16 mouse cellular contexts compared by ENCODE assay signal in the genomic region with DNA sequence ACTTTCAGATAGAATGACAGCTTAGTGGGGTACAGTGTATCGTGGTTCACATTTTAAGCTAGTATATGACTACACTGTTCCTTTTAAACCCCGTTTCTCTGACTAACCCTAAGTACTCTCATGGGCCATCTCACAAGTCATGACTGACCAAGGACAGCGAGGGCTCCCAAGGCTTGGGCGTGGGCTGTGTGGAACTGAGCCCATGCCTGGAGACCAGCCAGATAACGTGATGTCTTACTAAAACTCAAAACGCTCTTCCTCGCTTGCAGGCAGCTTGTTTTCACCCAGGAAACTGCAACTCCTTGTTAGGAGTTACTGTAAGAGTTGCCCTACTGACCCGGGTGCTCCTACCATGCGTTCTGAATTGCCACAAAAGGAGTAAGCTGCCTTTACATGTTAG. TPM values are rescaled to one million over a fixed set of nuclear protein-coding genes. Genes with fewer than 3 reads are reported as not detected.
DNase-seq lines count a peak whose midpoint lies in the region; ATAC-seq lines count a peak whose summit lies in the region.
"Had no signal": no experiment of that assay in that cellular context is flagged by ENCODE, and none has a peak within 500 bp of the region (broad histone marks: within the 10 kb centered on the region; RNA-seq: fewer than 3 reads in every experiment).

No protein-coding gene starts in this region.

- peak; percentile 26 to 28 for DNase-seq in heart, adult 18-20 months
- no peak for DNase-seq in heart, adult 8-10 months (ENCODE audit: low spot score)
- peak; percentile 57 for DNase-seq in ovary, postnatal 36 days (ENCODE audit: low spot score)
- no peak for DNase-seq in ovary, postnatal 10 days (ENCODE audit: low spot score)
- DNase-seq in gastrocnemius, postnatal 25 days = peak; percentile 46
- DNase-seq in layer of hippocampus, postnatal 25 days (ENCODE audit: extremely low spot score in 1 of 2, low spot score in 1 of 2) = no peak
- no peak for DNase-seq in midbrain, embryonic 14.5 days
- no peak for DNase-seq in lung, postnatal 25 days (ENCODE audit: low spot score)
- DNase-seq: kidney, postnatal 10 days; right cerebral cortex, adult 18-20 months; thymus, adult 18-20 months had no signal

- no peak overlapping the region for H3K4me2 ChIP-seq in midbrain, embryonic 14.5 days (ENCODE audit: low read length)
- H3K4me2 ChIP-seq: embryonic facial prominence, embryonic 13.5 days; liver, embryonic 15.5 days; neural tube, embryonic 13.5 days had no signal

- no peak overlapping the region for H3K9ac ChIP-seq in midbrain, embryonic 14.5 days (replicated peaks; ENCODE audit: low read length)
- H3K9ac ChIP-seq: embryonic facial prominence, embryonic 13.5 days; liver, embryonic 15.5 days; neural tube, embryonic 13.5 days had no signal

- no peaks in the 10 kb centered on the region for H3K27me3 ChIP-seq in midbrain, embryonic 14.5 days (ENCODE audit: control insufficient read depth, insufficient read depth, low read length)
- H3K27me3 ChIP-seq: embryonic facial prominence, embryonic 13.5 days; liver, embryonic 15.5 days; neural tube, embryonic 13.5 days; Patski had no signal

- H3K4me1 ChIP-seq in midbrain, embryonic 14.5 days (ENCODE audit: control insufficient read depth, insufficient read depth, low read length) = no peaks in the 10 kb centered on the region
- H3K4me1 ChIP-seq: embryonic facial prominence, embryonic 13.5 days; forebrain, embryonic 10.5 days; neural tube, embryonic 13.5 days had no signal

- no peak for ATAC-seq in midbrain, embryonic 14.5 days (ENCODE audit: low FRiP score, low TSS enrichment)
- ATAC-seq: Patski had no signal

- H3K9me3 ChIP-seq in midbrain, embryonic 14.5 days (ENCODE audit: control insufficient read depth, low read length) = no peaks in the 10 kb centered on the region
- H3K9me3 ChIP-seq: embryonic facial prominence, embryonic 13.5 days; forebrain, embryonic 10.5 days; liver, embryonic 15.5 days; neural tube, embryonic 13.5 days had no signal

- WGBS in midbrain, embryonic 14.5 days = 90% methylated on average over 9 of the region's 9 CpGs

- peaks cover 92% of the 10 kb centered on the region for H3K36me3 ChIP-seq in midbrain, embryonic 14.5 days (ENCODE audit: control insufficient read depth, insufficient read depth, low read length)

- H3K4me3 ChIP-seq in midbrain, embryonic 14.5 days (replicated peaks; ENCODE audit: low read depth, low read length) = no peak overlapping the region
- H3K4me3 ChIP-seq: embryonic facial prominence, embryonic 13.5 days; forebrain, embryonic 10.5 days; liver, embryonic 15.5 days; neural tube, embryonic 13.5 days had no signal

- no peak overlapping the region for H3K27ac ChIP-seq in midbrain, embryonic 14.5 days (replicated peaks; ENCODE audit: low read depth, low read length)
- H3K27ac ChIP-seq: embryonic facial prominence, embryonic 13.5 days; forebrain, embryonic 10.5 days; liver, embryonic 15.5 days; neural tube, embryonic 13.5 days had no signal

RNA-seq across cellular contexts. Expression of a gene that starts 32.5 kb away (rescaled TPM):
- total RNA-seq in heart, adult 18-20 months (2021) = 100 to 1,000 TPM; 208 to 215 TPM
- total RNA-seq in heart, adult 8-10 months (2022) = 100 to 1,000 TPM; 199 to 220 (median 209) TPM
- 100 to 1,000 TPM; 129 to 140 TPM for total RNA-seq in gastrocnemius, postnatal 25 days (2021)
- total RNA-seq in layer of hippocampus, postnatal 25 days (2021) = 10 to 100 TPM; 94.2 to 98.6 TPM
- polyA plus RNA-seq in midbrain, embryonic 14.5 days (2014; fragmentation: Nextera tagmentation; extraction: Ambion mirVana) = 63.6 and 82.7 TPM in 2 replicates

Comparison
In these comparisons a context has a peak if more than half of its experiments do, and no peak if none do; other contexts are left out.
1. DNase-seq: peak in heart, adult 18-20 months (2 of 2), ovary, postnatal 36 days (single experiment) and gastrocnemius, postnatal 25 days (single experiment); none in heart, adult 8-10 months (single experiment), ovary, postnatal 10 days (single experiment), layer of hippocampus, postnatal 25 days (0 of 2), midbrain, embryonic 14.5 days (single experiment) and lung, postnatal 25 days (single experiment).